Mouse (Mus musculus) ovary, postnatal 36 days (tissue): ENCODE results near the gene Sorcs2.
A peak's percentile ranks its signal among the peaks of the same experiment; 100 is the strongest.

Source experiments
- DNase-seq: peaks from one replicate; pipeline ENCODE4 v3.0.0; 2022; ENCODE audit warnings: low spot score, mixed read lengths

The Sorcs2 gene

GRCm38 (mm10) chr5:36128513-36128912, 269.4 kb downstream of the Sorcs2 start:
- no peak for DNase-seq

- DNase-seq: no peak
Observed at GRCm38 (mm10) chr5:36124993-36125392, 272.9 kb downstream of the Sorcs2 start.

- DNase-seq: no peak
Observed at GRCm38 (mm10) chr5:36122987-36123386, 275.0 kb downstream of the Sorcs2 start.

- DNase-seq: no peak
Observed at GRCm38 (mm10) chr5:36120931-36121341, 277.0 kb downstream of the Sorcs2 start.

GRCm38 (mm10) chr5:36118061-36118460, 279.9 kb downstream of the Sorcs2 start:
- no peak for DNase-seq

GRCm38 (mm10) chr5:36115519-36115918, 282.4 kb downstream of the Sorcs2 start:
- DNase-seq: no peak

GRCm38 (mm10) chr5:36113696-36114095, 284.2 kb downstream of the Sorcs2 start:
- no peak for DNase-seq

GRCm38 (mm10) chr5:36112696-36113095, 285.2 kb downstream of the Sorcs2 start:
- no peak for DNase-seq

GRCm38 (mm10) chr5:36111516-36111915, 286.4 kb downstream of the Sorcs2 start:
- DNase-seq: no peak

- no peak for DNase-seq
Observed at GRCm38 (mm10) chr5:36108339-36108887, 289.5 kb downstream of the Sorcs2 start.

- no peak for DNase-seq
Observed at GRCm38 (mm10) chr5:36103483-36103882, 294.5 kb downstream of the Sorcs2 start.

- DNase-seq: no peak
Observed at GRCm38 (mm10) chr5:36101129-36101528, 296.8 kb downstream of the Sorcs2 start.

- no peak for DNase-seq
Observed at GRCm38 (mm10) chr5:36100488-36100887, 297.5 kb downstream of the Sorcs2 start.

GRCm38 (mm10) chr5:36099662-36100061, 298.3 kb downstream of the Sorcs2 start:
- no peak for DNase-seq

- no peak for DNase-seq
Observed at GRCm38 (mm10) chr5:36096046-36096445, 301.9 kb downstream of the Sorcs2 start.

GRCm38 (mm10) chr5:36090036-36090435, 307.9 kb downstream of the Sorcs2 start:
- DNase-seq: no peak

GRCm38 (mm10) chr5:36089243-36089642, 308.7 kb downstream of the Sorcs2 start:
- DNase-seq: no peak

- no peak for DNase-seq
Observed at GRCm38 (mm10) chr5:36086931-36087330, 311.0 kb downstream of the Sorcs2 start.

GRCm38 (mm10) chr5:36085621-36086020, 312.3 kb downstream of the Sorcs2 start:
- no peak for DNase-seq

GRCm38 (mm10) chr5:36083869-36084565, 313.9 kb downstream of the Sorcs2 start:
- DNase-seq: peak; percentile 28

GRCm38 (mm10) chr5:36081021-36081420, 316.9 kb downstream of the Sorcs2 start:
- no peak for DNase-seq

GRCm38 (mm10) chr5:36075172-36076074, 322.5 kb downstream of the Sorcs2 start:
- no peak for DNase-seq
